Mouse (Mus musculus): ENCODE measurements around the gene Exoc3l2. TPM values are rescaled to one million over a fixed set of nuclear protein-coding genes. Genes with fewer than 3 reads are reported as not detected.
"Not testable (repeated sequence)": the region's sequence is repeated elsewhere in the genome, so short reads cannot be mapped to it uniquely, and the experiment has no call there.

The Exoc3l2 gene
- polyA plus RNA-seq, 1 experiment from 2014 or later: 0.32 TPM

DNA sequence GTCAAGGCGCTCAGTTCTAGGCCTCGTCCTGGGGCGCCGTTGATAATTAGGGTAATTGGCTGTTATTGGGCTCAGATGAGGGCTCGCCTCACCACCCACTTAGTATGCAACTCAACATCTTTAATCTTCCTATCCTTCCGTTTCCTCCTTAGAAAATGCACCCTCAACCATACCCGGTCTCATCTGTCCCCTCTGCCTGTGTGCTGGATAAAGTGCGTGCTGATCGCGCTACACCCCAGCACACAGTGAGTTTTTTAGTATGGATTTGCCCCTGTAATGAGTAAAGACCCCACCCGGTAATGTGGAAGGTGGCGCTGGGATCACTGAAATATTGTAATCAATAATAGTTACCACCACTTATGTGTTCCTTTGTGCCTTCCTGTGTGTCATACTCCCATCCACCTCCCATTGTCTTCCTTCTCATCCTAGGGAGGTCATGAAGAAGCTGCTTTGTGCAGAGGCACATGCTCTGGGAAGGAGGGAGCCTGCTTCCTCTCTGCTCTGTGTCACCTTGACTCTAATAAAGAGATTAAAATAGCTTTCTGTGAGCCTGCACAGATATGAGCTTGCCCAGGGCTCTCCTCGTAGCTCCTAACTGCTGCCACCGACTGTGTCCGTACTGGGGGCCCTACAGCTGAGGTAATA is 45.9 kb downstream of the Exoc3l2 start:
- H3K36me3 ChIP-seq: no peaks in the 10 kb centered on the region
- no peaks in the 10 kb centered on the region for H3K27me3 ChIP-seq
- peak overlapping the region; percentile 77 for H3K4me2 ChIP-seq (replicated peaks)
- peaks cover 30% of the 10 kb centered on the region for H3K4me1 ChIP-seq (replicated peaks)
- WGBS: 11% methylated on average over 15 of the region's 15 CpGs
- peak overlapping the region; percentile 84 for H3K27ac ChIP-seq
- peak; percentile 9 for ATAC-seq
- H3K4me3 ChIP-seq (replicated peaks): peak overlapping the region; percentile 70
- no peaks in the 10 kb centered on the region for H3K9me3 ChIP-seq
- H3K9ac ChIP-seq (replicated peaks): peak overlapping the region; percentile 88

DNA sequence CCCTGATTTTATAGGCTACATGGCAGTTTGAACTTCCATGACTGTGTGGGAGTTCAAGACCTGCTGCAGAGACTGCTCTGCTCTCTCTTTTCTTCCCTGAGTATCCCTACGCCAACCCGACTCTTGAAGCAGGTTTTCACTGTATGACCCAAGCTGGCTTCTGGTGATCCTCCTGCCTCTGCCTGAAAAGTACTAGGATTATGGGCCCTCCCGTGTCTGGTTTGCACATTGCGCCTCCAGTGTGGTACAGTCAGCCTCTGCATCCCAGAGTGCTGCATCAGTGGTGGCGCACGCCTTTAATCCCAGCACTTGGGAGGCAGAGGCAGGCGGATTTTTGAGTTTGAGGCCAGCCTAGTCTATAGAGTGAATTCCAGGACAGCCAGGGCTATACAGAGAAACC is 46.7 kb downstream of the Exoc3l2 start:
- Histone ChIP-seq H3K9ac (replicated peaks) (peak overlapping the region; percentile 88), H3K9me3 (no peaks in the 10 kb centered on the region), H3K27me3 (no peaks in the 10 kb centered on the region), H3K4me3 (replicated peaks) (peak overlapping the region; percentile 70), H3K27ac (no peak overlapping the region), H3K4me2 (replicated peaks) (peak overlapping the region; percentile 77), H3K4me1 (replicated peaks) (peaks cover 30% of the 10 kb centered on the region), H3K36me3 (no peaks in the 10 kb centered on the region)
- ATAC-seq: no peak
- WGBS: 94% methylated on average over 7 of the region's 7 CpGs

GRCm38 (mm10) chr7:19511934-19512333 is 48.8 kb downstream of the Exoc3l2 start:
- ATAC-seq; H3K36me3 ChIP-seq; H3K9me3 ChIP-seq; H3K4me2 ChIP-seq (replicated peaks); H3K9ac ChIP-seq (replicated peaks); H3K27me3 ChIP-seq; H3K4me3 ChIP-seq (replicated peaks); H3K27ac ChIP-seq: not testable (repeated sequence)
- 90% methylated on average over 6 of the region's 7 CpGs for WGBS
- H3K4me1 ChIP-seq (replicated peaks): peaks cover 21% of the 10 kb centered on the region

GRCm38 (mm10) chr7:19512353-19512752 is 49.2 kb downstream of the Exoc3l2 start:
- ATAC-seq: no peak
- Histone ChIP-seq H3K9ac (replicated peaks) (no peak overlapping the region), H3K4me3 (replicated peaks) (no peak overlapping the region), H3K9me3 (no peaks in the 10 kb centered on the region), H3K27ac (no peak overlapping the region), H3K4me2 (replicated peaks) (no peak overlapping the region), H3K27me3 (peaks cover 12% of the 10 kb centered on the region), H3K4me1 (replicated peaks) (peaks cover 17% of the 10 kb centered on the region), H3K36me3 (no peaks in the 10 kb centered on the region)
- WGBS: 85% methylated on average over 6 of the region's 6 CpGs

- H3K4me3 ChIP-seq (replicated peaks): peak within 1 kb of the TSS; percentile 23; the same call in 1 of the 2 replicates
- H3K27me3 ChIP-seq: peaks cover 67% of the 10 kb centered on the region
- H3K36me3 ChIP-seq: no peaks in the 10 kb centered on the region
- H3K4me2 ChIP-seq (replicated peaks): peak within 1 kb of the TSS; percentile 51
- no peaks in the 10 kb centered on the region for H3K9me3 ChIP-seq
- H3K4me1 ChIP-seq (replicated peaks): peaks cover 18% of the 10 kb centered on the region
- 4% methylated on average over 15 of the region's 29 CpGs for WGBS
- H3K27ac ChIP-seq: no peak within 1 kb of the TSS
- peak within 1 kb of the TSS; percentile 61 for H3K9ac ChIP-seq (replicated peaks)
- ATAC-seq: 0 out of 2 replicates have a peak, but pooled peaks have one; percentile 15
These were observed 54.7 kb downstream of the Exoc3l2 start, which contains the start of gene Nkpd1 for GRCm38 (mm10) chr7:19517652-19518365. Gene Nkpd1 (plus strand): TSS chr7:19517838.

GRCm38 (mm10) chr7:19520032-19520431 is 56.9 kb downstream of the Exoc3l2 start:
- H3K4me3 ChIP-seq (replicated peaks): peak overlapping the region; percentile 31
- WGBS: 3% methylated on average over 23 of the region's 23 CpGs
- H3K4me1 ChIP-seq (replicated peaks): peaks cover 38% of the 10 kb centered on the region
- H3K9ac ChIP-seq (replicated peaks): peak overlapping the region; percentile 60
- no peaks in the 10 kb centered on the region for H3K9me3 ChIP-seq
- ATAC-seq: no peak
- H3K4me2 ChIP-seq (replicated peaks): peak overlapping the region; percentile 51
- H3K27ac ChIP-seq: no peak overlapping the region
- peaks cover 89% of the 10 kb centered on the region for H3K27me3 ChIP-seq
- no peaks in the 10 kb centered on the region for H3K36me3 ChIP-seq

- ATAC-seq: peak; percentile 32
- Histone ChIP-seq H3K4me2 (replicated peaks) (peak overlapping the region; percentile 71), H3K9ac (replicated peaks) (peak overlapping the region; percentile 60; the same call in 1 of the 2 replicates), H3K4me1 (replicated peaks) (peaks cover 32% of the 10 kb centered on the region), H3K9me3 (no peaks in the 10 kb centered on the region), H3K36me3 (no peaks in the 10 kb centered on the region; the same call in 1 of the 2 replicates), H3K4me3 (replicated peaks) (peak overlapping the region; percentile 39), H3K27ac (no peak overlapping the region), H3K27me3 (peaks cover 75% of the 10 kb centered on the region)
- WGBS: 12% methylated on average over 72 of the region's 72 CpGs
These were observed 60.1 kb downstream of the Exoc3l2 start for GRCm38 (mm10) chr7:19523017-19523756.

GRCm38 (mm10) chr7:19523757-19524419 is 60.8 kb downstream of the Exoc3l2 start:
- Histone ChIP-seq H3K4me1 (replicated peaks) (peaks cover 32% of the 10 kb centered on the region), H3K27ac (no peak overlapping the region), H3K9me3 (no peaks in the 10 kb centered on the region), H3K4me2 (replicated peaks) (peak overlapping the region; percentile 71), H3K9ac (replicated peaks) (peak overlapping the region; percentile 60), H3K4me3 (replicated peaks) (peak overlapping the region; percentile 39), H3K27me3 (peaks cover 68% of the 10 kb centered on the region), H3K36me3 (peaks cover 6% of the 10 kb centered on the region)
- WGBS: 2% methylated on average over 64 of the region's 64 CpGs
- ATAC-seq: peak; percentile 72

DNA sequence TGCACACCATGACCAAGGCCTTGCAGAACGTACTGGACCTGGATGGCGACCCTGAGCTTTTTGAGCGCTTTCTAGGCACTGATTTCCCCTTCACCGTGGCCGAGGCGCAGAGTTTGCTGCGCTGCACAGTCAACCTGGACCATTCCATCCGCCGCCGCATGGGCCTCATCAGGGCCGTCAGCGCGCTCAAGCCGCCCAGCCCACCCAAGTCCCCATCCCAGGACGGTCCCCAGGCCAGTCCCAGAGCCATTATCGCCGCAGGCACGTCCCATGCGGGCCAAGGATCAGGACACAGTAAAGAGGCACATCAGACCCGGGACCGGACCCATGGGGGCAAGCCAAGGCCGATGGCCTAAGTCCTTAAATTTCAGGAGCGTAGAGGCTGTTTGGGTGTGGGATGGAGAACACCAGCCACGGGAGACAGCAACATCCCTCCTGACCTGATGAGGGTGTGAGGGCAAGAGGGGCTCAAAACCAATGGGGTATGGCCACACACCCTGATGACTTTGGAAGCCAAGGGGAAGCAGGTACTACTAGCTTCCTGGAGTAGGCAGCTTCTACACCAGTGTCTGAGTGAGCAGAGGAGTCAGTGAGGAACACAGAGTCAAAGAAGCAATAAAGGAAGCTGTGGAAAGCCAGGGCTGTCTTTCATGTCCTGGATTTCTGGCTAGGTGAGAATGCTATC is 61.4 kb downstream of the Exoc3l2 start:
- no peaks in the 10 kb centered on the region for H3K9me3 ChIP-seq
- H3K27ac ChIP-seq: no peak overlapping the region
- peaks cover 61% of the 10 kb centered on the region for H3K27me3 ChIP-seq
- H3K4me1 ChIP-seq (replicated peaks): peaks cover 31% of the 10 kb centered on the region
- ATAC-seq: peak; percentile 43
- peaks cover 13% of the 10 kb centered on the region for H3K36me3 ChIP-seq
- H3K4me3 ChIP-seq (replicated peaks): peak overlapping the region; percentile 39
- peak overlapping the region; percentile 60 for H3K9ac ChIP-seq (replicated peaks)
- 10% methylated on average over 24 of the region's 24 CpGs for WGBS
- peak overlapping the region; percentile 71 for H3K4me2 ChIP-seq (replicated peaks)

GRCm38 (mm10) chr7:19525105-19525481 is 62.0 kb downstream of the Exoc3l2 start:
- 70% methylated on average over 2 of the region's 2 CpGs for WGBS
- H3K36me3 ChIP-seq: peaks cover 18% of the 10 kb centered on the region

DNA sequence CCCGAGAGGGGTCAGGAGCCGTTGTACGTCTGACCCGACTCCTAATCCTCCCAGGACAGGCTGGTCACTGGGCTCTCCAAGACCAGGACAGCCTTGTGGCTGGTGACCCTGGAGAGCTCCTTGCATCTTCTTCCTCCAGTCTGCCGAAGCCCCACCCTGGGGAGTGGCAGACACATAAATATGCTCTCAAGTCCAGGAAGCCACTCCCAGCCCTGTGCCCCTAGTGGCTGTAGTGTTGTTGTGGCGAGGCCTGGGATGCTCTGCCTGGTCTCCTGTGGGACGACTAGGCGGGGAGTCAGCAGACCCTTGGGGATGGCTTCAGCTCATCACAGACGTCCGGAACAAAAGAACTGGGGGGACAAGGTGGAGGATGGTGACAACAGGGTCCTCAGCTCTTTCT is 67.9 kb downstream of the Exoc3l2 start:
- H3K4me1 ChIP-seq (replicated peaks): no peaks in the 10 kb centered on the region; the same call in 1 of the 2 replicates
- no peak overlapping the region for H3K4me2 ChIP-seq (replicated peaks)
- H3K36me3 ChIP-seq: peaks cover 76% of the 10 kb centered on the region
- no peak overlapping the region for H3K9ac ChIP-seq (replicated peaks)
- no peak overlapping the region for H3K4me3 ChIP-seq (replicated peaks)
- 75% methylated on average over 10 of the region's 10 CpGs for WGBS
- H3K9me3 ChIP-seq: no peaks in the 10 kb centered on the region
- no peaks in the 10 kb centered on the region for H3K27me3 ChIP-seq
- no peak overlapping the region for H3K27ac ChIP-seq
- no peak for ATAC-seq

More at GRCm38 (mm10) chr7:19525105-19525481, 62.0 kb downstream of the Exoc3l2 start:
- Histone ChIP-seq H3K4me3 (replicated peaks) (no peak overlapping the region), H3K9me3 (no peaks in the 10 kb centered on the region), H3K27me3 (peaks cover 56% of the 10 kb centered on the region), H3K4me1 (replicated peaks) (peaks cover 25% of the 10 kb centered on the region), H3K27ac (no peak overlapping the region), H3K9ac (replicated peaks) (no peak overlapping the region; the same call in 1 of the 2 replicates), H3K4me2 (replicated peaks) (no peak overlapping the region)
- ATAC-seq: no peak

All from midbrain, embryonic 13.5 days (tissue).